Comparison of ENCODE assay signal across 34 mouse cellular contexts in the genomic region with DNA sequence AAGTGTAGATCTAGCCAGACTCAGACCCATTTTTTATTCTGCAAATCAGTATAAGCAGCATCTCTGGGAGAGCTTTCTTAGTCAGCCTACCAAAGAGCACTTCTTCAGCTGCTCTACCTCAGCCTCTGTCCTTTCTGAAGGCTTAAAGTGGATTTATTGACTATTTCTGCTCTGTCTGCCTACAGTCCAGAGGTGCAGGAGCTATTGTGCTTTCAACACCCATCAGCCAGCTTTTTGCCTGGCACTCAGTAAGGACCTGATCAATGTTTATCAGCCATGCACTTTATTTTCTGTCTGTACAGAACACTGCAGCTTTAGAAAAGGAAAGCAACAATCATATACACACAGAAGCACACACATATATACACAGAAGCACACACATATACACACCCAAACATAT.
"Had no signal": no experiment of that assay in that cellular context is flagged by ENCODE, and none has a peak within 500 bp of the region (broad histone marks: within the 10 kb centered on the region; RNA-seq: fewer than 3 reads in every experiment).

No protein-coding gene starts in this region.

- H3K9me3 ChIP-seq: heart, embryonic 10.5 days; heart, embryonic 12.5 days; heart, embryonic 13.5 days; heart, embryonic 15.5 days; hindbrain, embryonic 10.5 days; hindbrain, embryonic 12.5 days; hindbrain, embryonic 13.5 days; hindbrain, embryonic 15.5 days; intestine, embryonic 15.5 days; kidney, embryonic 15.5 days had no signal

- H3K9ac ChIP-seq: heart, embryonic 12.5 days; heart, embryonic 13.5 days; heart, embryonic 15.5 days; hindbrain, embryonic 12.5 days; hindbrain, embryonic 13.5 days; hindbrain, embryonic 14.5 days; hindbrain, embryonic 15.5 days; intestine, embryonic 15.5 days; kidney, embryonic 15.5 days had no signal

- H3K36me3 ChIP-seq: heart, embryonic 10.5 days; heart, embryonic 12.5 days; heart, embryonic 13.5 days; heart, embryonic 15.5 days; hindbrain, embryonic 10.5 days; hindbrain, embryonic 12.5 days; hindbrain, embryonic 13.5 days; hindbrain, embryonic 15.5 days; intestine, embryonic 15.5 days; kidney, embryonic 15.5 days had no signal

- H3K4me1 ChIP-seq: hindbrain, embryonic 10.5 days; hindbrain, embryonic 12.5 days; hindbrain, embryonic 13.5 days; hindbrain, embryonic 15.5 days; intestine, embryonic 15.5 days; kidney, embryonic 15.5 days had no signal

- ATAC-seq: hindbrain, embryonic 16.5 days; hindbrain, postnatal 0 days; inflammation-experienced regulatory T-cells, adult 6 months; intestine, embryonic 15.5 days; intestine, embryonic 16.5 days; intestine, postnatal 0 days had no signal

- H3K4me2 ChIP-seq: heart, embryonic 11.5 days; heart, embryonic 12.5 days; heart, embryonic 13.5 days; heart, embryonic 15.5 days; hindbrain, embryonic 12.5 days; hindbrain, embryonic 13.5 days; hindbrain, embryonic 14.5 days; hindbrain, embryonic 15.5 days; intestine, embryonic 15.5 days; kidney, embryonic 15.5 days had no signal

- H3K4me3 ChIP-seq: heart, embryonic 10.5 days; heart, embryonic 12.5 days; heart, embryonic 13.5 days; heart, embryonic 15.5 days; hindbrain, embryonic 10.5 days; hindbrain, embryonic 12.5 days; hindbrain, embryonic 13.5 days; hindbrain, embryonic 15.5 days; intestine, embryonic 15.5 days; kidney, embryonic 15.5 days; layer of hippocampus, adult 2 months had no signal

- H3K27ac ChIP-seq: heart, embryonic 10.5 days; heart, embryonic 13.5 days; heart, embryonic 15.5 days; hindbrain, embryonic 10.5 days; hindbrain, embryonic 12.5 days; hindbrain, embryonic 13.5 days; hindbrain, embryonic 14.5 days; hindbrain, embryonic 15.5 days; hindbrain, postnatal 0 days; intestine, embryonic 15.5 days; kidney, embryonic 15.5 days; kidney, postnatal 0 days; layer of hippocampus, adult 2 months had no signal

- DNase-seq: heart, postnatal 10 days; heart, postnatal 14 days; heart, postnatal 4 days; kidney, adult 11 months; kidney, adult 18-20 months; kidney, adult 2 months; kidney, adult 8-10 months; kidney, adult 9 months; kidney, postnatal 10 days; kidney, postnatal 14 days; kidney, postnatal 25 days; kidney, postnatal 36 days; kidney, postnatal 4 days; layer of hippocampus, adult 9-11 months; layer of hippocampus, postnatal 36 days had no signal

- H3K27me3 ChIP-seq: heart, embryonic 12.5 days; heart, embryonic 13.5 days; heart, embryonic 15.5 days; hindbrain, embryonic 12.5 days; hindbrain, embryonic 13.5 days; hindbrain, embryonic 15.5 days; intestine, embryonic 15.5 days; kidney, embryonic 15.5 days had no signal
